Mouse (Mus musculus) embryo, embryonic 10 days (tissue): ENCODE results near the gene Gemin7.

Experiments
- DNase-seq: peaks from one replicate; pipeline ENCODE4 v3.0.0-alpha.2; 2015; ENCODE audit warnings: low spot score

Gemin7 gene

GRCm38 (mm10) chr7:19575559-19575958 is 1.8 kb downstream of the Gemin7 start:
- DNase-seq: no peak

DNA sequence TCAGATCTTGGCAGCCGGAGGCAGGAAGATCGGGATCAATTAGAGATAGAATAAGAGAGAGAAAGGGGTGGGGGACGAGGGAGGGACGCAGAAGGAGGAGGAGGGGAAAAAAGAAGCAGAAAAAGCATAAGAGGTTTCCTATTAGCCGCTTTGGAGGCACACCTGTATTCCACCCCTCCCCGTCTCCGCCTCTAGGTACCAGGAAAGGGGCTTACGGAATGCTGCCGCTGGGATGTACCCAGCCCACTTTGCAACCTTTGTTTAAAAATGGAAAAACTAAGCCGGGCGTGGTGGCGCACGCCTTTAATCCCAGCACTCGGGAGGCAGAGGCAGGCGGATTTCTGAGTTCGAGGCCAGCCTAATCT is 3.6 kb downstream of the Gemin7 start:
- no peak for DNase-seq

DNA sequence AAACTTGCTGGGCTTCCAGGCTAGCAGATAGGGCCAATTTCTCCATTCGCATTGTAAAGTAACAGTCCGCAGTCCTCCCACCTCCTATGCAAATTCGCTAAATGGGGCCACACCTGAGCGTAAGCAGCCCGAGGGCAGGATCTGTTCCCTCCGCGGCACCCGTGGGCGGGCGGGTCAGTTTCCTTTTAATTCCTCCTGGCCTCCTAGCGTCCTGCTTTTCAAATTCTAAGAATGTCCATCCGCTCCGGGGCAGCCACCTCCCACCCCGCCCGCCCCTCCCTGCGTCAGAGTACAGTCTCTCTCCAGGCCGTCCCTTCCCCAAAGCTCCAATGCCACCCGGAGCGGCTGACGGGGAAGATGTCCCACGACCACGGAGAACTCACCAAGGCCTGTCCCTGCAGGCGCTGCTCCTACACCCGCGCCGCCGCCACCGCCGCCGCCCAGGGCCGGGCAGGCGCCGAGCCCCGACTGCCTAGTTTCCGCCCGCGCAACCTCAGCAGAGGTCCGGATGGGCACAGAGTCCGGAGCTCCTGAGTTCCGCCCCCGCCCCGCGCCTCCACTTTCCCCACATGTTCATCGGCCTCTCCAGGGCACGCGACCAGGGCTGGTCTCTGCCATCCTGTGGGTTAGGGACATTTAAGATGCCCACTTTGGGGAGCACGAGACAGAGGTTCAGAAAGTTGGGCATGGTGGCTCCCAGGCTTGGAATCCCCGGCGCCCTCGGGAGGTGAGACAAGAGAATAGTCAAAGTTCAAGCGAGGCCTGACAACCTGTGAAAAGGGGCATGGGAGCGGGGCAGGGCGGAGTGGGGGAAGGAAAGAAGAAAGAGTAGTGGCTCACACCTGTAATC is 4.2 kb downstream of the Gemin7 start:
- DNase-seq: peak; percentile 82

GRCm38 (mm10) chr7:19569647-19570046 is 7.7 kb downstream of the Gemin7 start:
- DNase-seq: no peak

- no peak for DNase-seq
Measured at GRCm38 (mm10) chr7:19567426-19567825, 10.0 kb downstream of the Gemin7 start.

GRCm38 (mm10) chr7:19565803-19566202 is 11.6 kb downstream of the Gemin7 start:
- DNase-seq: no peak

DNA sequence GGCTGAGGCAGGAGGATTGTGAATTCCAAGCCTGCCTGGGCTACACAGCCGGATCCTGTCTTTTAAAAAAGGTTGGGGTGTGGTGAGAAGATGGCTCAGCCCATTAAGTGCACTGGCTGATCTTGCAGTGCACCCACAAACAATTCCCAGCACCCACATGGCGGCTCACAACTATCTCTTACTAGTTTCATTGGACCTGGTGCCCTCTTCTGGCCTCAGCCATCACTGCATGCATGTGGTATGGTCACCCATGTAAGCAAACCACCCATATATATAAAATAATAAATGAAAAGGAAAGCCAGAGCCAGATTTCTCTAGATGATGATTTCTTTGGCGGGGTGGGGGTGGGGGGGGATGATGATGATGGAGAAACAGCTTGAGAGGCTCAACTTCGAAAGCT is 12.9 kb downstream of the Gemin7 start:
- DNase-seq: no peak

DNA sequence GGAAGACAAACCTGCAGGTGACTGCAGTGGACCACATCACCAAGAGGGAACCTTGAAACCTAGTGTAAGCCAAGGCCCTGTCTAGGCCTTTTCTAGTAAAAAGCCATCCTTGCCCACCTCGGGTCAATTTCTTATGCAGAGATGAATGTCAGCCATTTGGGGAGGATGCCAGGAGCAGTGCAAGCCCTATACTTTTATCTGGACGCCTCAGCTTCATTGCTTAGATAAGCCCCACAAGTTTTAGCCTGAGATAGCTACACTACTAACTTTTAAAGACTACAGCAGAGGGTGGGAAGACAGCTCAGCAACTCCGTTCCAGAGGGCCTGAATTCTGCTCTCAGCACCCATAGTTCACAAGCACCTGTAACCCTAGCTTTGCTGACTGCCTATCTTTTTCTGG is 13.5 kb downstream of the Gemin7 start:
- DNase-seq: no peak

GRCm38 (mm10) chr7:19562643-19563410 is 14.6 kb downstream of the Gemin7 start, which contains the start of gene Ppp1r37:
Ppp1r37 (minus strand) TSS chr7:19563076.
- DNase-seq: peak; percentile 47

DNA sequence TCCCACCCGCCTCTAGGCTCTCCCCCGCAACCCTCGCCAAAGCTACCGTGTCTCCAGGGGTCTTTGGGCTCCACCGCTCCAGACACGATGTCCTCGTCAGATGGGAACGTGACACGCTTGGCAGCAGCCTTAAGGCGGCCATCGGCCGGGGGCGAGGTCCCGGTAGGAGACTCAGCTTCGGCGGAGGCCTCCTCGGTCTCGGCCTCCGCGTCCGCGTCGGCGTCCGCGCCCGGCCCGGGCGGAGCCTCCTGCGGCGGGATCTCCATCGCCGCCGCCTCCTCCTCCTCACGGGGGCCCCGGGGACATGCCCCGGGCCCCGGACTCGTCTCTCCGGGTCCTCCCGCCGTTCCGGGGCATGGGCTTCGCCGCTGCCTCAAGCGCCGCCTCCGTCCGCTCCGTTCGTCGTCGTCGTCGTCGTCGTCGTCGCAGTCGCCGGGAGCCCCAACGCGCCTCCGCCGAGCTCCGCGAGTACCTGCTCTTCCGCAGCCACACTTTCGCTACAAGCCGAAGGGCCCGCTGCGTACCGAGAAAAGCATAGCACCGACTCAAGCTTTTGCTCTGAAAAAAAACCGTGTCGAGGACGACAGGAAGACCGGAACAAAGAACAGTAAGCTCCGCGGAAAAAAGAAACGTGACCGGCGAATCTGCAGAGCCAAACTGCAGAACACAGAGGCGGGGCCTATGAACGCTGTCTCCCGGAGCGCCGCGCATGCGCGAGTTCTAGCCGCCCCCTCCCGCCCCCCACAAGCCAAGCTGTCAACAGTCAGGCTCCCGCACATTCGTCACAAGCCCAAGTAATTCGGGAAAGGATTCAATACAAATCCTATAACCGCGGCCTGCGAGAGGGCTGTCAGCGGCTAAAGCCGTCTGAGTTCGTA is 15.4 kb downstream of the Gemin7 start:
- DNase-seq: peak; percentile 96

DNA sequence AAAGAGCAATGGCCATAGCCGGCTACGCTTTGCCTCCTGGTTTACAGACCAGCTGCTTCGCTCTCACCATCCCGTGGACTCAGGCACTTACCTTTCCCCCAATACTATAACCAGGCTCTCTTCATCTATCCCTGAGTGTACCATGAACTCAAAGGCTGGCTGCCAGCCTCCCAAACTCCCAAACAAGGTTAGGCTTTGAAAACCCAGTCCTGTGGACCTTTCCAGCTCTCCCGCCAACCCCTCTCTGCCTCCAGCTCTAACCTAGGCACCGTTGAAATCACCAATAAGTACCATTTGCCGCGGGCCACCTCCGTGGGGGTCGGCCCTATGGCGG is 16.0 kb downstream of the Gemin7 start:
- DNase-seq: no peak

DNA sequence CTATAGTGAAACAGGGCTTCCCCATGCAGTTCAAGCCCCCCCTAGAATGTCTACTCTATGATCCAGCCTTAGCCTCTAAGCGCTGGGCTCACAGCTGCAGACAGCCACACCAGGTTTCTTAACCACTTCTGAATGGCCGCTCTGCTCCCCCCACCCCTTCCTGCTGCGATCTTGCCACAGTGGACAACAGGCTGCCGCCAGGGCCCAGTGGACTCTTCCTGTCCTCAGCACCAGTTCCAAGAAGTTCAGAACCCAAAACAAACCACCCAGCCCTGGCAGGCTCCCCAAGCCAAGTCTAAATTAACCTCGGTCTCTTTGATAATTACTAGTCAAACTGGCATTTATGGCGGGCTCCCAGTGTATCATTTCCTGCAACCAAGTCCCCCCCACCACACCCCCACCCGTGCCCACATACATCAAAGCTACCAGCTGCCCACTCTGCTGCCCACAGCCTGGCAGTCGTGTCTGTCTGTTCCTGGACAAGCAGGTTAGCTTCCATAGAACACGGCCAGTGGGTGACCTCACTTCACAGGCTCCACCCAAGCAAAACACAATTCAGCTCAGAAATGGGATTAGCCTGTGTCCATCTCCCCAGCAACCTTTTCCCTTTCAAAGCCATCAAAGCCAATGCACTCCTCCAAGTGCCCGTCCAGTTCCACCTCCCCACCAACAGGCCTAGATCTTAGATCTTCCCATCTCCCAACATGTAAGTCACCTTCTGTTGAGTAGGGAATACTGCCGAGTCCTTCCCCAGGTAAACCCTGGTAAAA is 16.7 kb downstream of the Gemin7 start:
- DNase-seq: peak; percentile 38

DNA sequence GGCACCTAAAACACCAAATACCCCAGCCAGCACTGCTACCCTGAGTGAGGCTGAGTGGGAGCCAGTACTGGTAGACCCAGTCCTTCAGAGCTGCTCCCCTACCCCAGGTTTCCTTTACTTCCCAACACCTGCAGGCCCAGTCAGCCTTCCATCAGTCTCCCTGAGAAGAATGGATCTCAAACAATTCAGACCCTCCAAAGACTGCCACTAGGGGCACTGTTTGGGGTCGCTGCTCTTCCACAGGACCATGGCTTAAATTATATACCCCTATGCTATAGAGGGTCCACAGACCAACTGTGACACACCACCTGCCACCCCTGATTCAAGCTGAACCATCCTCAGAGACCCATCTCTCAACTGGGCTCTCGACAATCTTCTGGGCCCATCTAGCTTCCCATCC is 18.4 kb downstream of the Gemin7 start:
- peak; percentile 47 for DNase-seq

- no peak for DNase-seq
Measured at GRCm38 (mm10) chr7:19557982-19558900, 19.2 kb downstream of the Gemin7 start.

- no peak for DNase-seq
Measured at GRCm38 (mm10) chr7:19557086-19557485, 20.3 kb downstream of the Gemin7 start.

DNA sequence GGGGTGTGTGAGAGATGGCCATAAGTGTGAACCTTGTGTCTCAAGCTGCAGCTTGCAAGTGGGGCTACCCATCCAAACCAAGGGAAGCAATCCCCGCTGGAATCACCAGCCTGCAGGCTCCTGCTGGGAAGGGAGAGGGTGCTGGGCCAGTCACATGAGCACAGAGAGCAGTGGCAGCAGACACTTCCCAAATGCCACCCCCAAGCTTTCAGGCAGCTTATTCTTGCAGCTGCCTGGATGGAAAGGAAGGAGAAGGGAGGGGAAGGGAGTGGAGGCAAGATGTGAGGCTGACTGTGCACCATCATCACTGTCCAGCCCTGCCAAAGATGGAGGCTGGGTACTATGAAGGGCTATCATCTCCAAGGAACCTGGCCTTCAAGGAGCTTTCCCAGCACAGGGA is 23.2 kb downstream of the Gemin7 start:
- DNase-seq: no peak

- DNase-seq: no peak
Measured at GRCm38 (mm10) chr7:19552443-19552842, 25.0 kb downstream of the Gemin7 start.

DNA sequence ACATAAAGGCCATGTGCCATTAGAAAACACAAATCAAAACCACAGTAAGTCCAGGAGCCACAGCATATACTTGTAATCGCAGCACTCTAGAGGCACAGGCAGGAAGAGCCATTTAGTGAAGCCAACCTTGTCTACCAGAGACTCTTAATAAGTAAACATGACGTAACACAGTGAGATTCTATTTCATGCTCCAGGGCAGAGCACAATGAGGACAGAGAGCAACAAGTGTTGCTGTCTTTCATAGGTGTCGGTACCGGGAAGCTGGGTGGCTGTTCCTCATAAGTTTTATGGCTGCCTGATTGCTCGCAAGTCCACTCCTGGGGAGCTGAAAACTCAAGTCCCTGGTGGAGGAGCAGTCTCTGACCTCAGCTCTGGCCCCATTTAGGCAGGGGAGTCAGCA is 25.8 kb downstream of the Gemin7 start:
- DNase-seq: no peak

DNA sequence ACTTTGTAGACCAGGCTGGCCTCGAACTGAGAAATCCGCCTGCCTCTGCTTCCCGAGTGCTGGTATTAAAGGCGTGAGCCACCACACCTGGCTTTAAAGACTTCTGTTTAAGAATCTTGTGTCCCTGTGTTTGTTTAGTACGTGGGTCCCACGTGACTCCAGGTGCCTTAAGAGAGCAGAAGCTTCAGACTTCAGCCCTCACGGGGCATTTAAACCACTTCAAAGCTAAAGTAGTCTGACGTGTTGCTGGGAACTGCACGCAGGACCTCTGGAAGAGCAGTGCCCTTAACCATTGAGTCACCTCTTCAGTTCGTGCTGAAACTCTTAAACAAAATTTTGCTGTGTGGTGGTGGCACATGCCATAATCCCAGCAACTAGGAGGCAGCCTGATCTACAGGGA is 28.0 kb downstream of the Gemin7 start:
- DNase-seq: no peak

DNA sequence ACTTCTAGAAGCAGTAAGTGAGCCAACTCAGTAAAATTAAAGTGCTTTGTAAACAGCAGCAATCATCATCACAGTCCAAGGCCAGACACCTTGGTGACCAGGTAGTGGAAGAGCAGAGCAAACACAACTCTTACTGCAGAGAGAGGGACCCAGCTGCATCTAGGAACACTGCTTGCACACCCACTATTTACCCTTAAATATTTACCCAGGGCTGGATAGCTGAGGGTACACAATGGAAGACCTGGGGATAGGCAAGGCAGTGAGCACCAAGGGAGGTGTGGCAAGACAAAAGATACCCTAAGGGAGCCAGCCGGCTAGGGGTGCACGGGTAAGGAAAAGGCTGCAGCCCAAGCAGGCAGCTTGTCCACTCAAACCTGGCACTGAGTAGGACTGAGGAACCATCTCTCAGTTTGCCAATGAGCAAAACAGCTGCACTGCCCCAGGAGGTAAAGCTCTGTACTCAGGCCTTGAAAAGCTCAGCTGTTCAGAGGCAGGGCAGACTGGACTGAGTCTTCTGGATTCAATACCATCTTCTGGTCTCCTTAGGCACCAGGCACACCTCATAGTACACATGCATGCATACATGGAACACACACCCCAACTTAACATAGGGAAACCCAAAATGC is 29.9 kb downstream of the Gemin7 start:
- no peak for DNase-seq
